Mouse (Mus musculus) embryonic stem cell, embryonic (primary cell): Measurements from ENCODE around the gene Cutc.

Experiments used
- CTCF ChIA-PET, 4 experiments: fragments of 300-600 bp in 2 of 4; fragments of 350-600 bp in 2 of 4; sonication (Branson Sonifier 250); formaldehyde crosslinking; loops; one replicate each; lab custom pipeline; 2022; ENCODE audit warnings: inconsistent platforms in 2 of 4; lab: Charles Lee
- POLR2A ChIA-PET, 4 experiments: fragments of 300-600 bp in 2 of 4; fragments of 350-600 bp in 2 of 4; sonication (Branson Sonifier 250); formaldehyde crosslinking; loops; one replicate each; lab custom pipeline; 2022; ENCODE audit warnings: antibody characterized with exemption in 4 of 4, inconsistent platforms in 1 of 4; lab: Charles Lee

The Cutc gene

DNA sequence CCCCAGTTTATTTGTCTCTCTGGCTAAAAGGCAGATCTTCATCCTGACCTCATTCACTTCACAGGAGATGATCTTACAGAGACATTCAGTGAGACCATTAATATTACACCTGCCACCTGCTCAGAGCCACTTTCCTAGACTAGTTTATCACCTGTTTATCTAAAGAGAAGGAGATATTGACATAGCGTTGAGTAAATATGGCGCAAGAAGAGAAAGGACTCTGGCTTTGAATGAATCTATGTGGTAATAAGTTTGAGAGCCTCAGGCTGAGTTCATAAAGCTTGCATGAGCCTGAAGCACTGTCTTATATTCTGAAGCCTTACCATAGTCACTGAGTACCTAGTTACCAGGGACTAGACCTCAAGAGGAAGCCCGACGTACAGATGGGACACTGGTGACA, 58.6 kb downstream of the Cutc start:
- CTCF ChIA-PET, result no interaction called here
- POLR2A ChIA-PET, result no interaction called here

GRCm38 (mm10) chr19:43813315-43813714, 60.5 kb downstream of the Cutc start:
- ChIA-PET CTCF (interaction anchor here in 1 of 4 experiments (0.6 kb wide), 1 partner anchor 53 kb away, joined by 3 read pairs; no protein-coding TSS in a partner anchor), POLR2A (no interaction called here)

GRCm38 (mm10) chr19:43815661-43816414, 63.0 kb downstream of the Cutc start:
- POLR2A ChIA-PET, result interaction anchor here in 2 of 4 experiments (0.7 to 0.8 kb wide), 3 partner anchors 20 to 1329 kb away, joined by 3 read pairs; no protein-coding TSS in a partner anchor
- CTCF ChIA-PET, result interaction anchor here in 2 of 4 experiments (1.0 to 1.5 kb wide), 2 partner anchors 55 to 156 kb away, joined by 3 read pairs; no protein-coding TSS in a partner anchor
